Mouse (Mus musculus) cerebellum, adult 2 months (tissue): ENCODE data around the gene Dpm3. TPM values are rescaled to one million over a fixed set of nuclear protein-coding genes. Genes with fewer than 3 reads are reported as not detected.

Experiments
- DNase-seq, 2 experiments: peaks; one replicate each; pipeline ENCODE4 v3.0.0; 2021
- H3K27ac ChIP-seq: fragments of 200-500 bp; 2 replicates; pipeline ENCODE4 v1.5.1; 2012; ENCODE audit warnings: low read length, control low read depth, inconsistent platforms; ENCODE audit not compliant: insufficient read depth
- H3K27me3 ChIP-seq: fragments of 200-500 bp; 2 replicates; pipeline ENCODE4 v1.6.1; 2012; ENCODE audit warnings: inconsistent platforms, mild to moderate bottlenecking, low read length, moderate library complexity; ENCODE audit not compliant: control insufficient read depth, insufficient read depth
- H3K4me1 ChIP-seq: fragments of 200-500 bp; 2 replicates; pipeline ENCODE4 v1.6.1; 2011; ENCODE audit warnings: low read length; ENCODE audit not compliant: control insufficient read depth, insufficient read depth
- H3K4me3 ChIP-seq: fragments of 200-500 bp; replicated peaks from 2 replicates; pipeline ENCODE3; 2011; ENCODE audit warnings: mild to moderate bottlenecking, low read depth, low read length, control low read depth; ENCODE audit not compliant: insufficient read depth
- CTCF ChIP-seq: fragments of 200-500 bp; IDR thresholded peaks from 2 replicates; pipeline ENCODE4 v1.5.1; 2011; ENCODE audit warnings: low read depth, mild to moderate bottlenecking, control low read depth, low read length, moderate library complexity, borderline replicate concordance; ENCODE audit not compliant: insufficient read depth
- POLR2A ChIP-seq: fragments of 200-500 bp; IDR thresholded peaks from 2 replicates; pipeline ENCODE4 v1.6.1; 2011; ENCODE audit warnings: low read length, control low read depth, borderline replicate concordance; ENCODE audit not compliant: insufficient read depth
- WGBS: fragments of 180-500 bp; shearing (Covaris S2); methylation state at CpG from one replicate; pipeline ENCODE4 v1.1.7; 2018; 5-methylcytosine and 5-hydroxymethylcytosine counted together
- polyA plus RNA-seq: library from polyadenylated mRNA; depleted of rRNA; stranded (reverse); fragments of >200 nt; gene quantifications from 2 replicates; pipeline ENCODE4 v1.2.3, GENCODE M21; 2012

Dpm3 gene
- polyA plus RNA-seq, 1 experiment: 218 TPM

DNA sequence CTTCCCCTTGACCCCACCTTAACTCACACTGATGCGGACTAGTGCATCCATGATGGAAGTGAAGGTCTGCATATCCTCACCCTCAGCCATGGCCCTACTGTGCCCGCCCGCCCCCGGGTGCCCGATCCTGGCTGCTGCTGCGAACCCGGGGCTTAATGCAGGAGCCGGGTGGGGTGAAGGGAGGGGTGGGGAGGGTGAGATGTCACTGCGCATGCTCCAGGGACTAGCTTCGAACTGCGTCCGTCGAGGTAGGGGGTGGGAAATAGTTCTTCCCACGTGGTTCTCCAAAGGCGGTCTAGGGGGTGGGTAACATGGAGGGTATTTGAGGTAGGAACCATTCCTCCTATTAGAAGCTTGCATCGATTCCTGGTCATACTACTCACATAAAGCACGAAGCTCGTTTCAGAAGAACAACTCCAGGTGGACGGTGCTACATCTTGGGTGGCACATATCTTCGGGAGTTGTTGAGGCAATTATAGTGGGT is 13.4 kb upstream of the Dpm3 start, which contains the start of gene Krtcap2:
Gene Krtcap2, plus strand, starts transcription at position 279 of the 484 bp plus-strand sequence.
- peak within 1 kb of the TSS; percentile 95 for H3K4me3 ChIP-seq
- DNase-seq: peak; percentile 79
- under 1% methylated on average over 20 of the region's 20 CpGs for WGBS
- peaks cover 14% of the 10 kb centered on the region for H3K4me1 ChIP-seq
- TF ChIP-seq CTCF (no peak), POLR2A (no peak)
- H3K27ac ChIP-seq: peak within 1 kb of the TSS; percentile 87
- H3K27me3 ChIP-seq: no peaks in the 10 kb centered on the region

DNA sequence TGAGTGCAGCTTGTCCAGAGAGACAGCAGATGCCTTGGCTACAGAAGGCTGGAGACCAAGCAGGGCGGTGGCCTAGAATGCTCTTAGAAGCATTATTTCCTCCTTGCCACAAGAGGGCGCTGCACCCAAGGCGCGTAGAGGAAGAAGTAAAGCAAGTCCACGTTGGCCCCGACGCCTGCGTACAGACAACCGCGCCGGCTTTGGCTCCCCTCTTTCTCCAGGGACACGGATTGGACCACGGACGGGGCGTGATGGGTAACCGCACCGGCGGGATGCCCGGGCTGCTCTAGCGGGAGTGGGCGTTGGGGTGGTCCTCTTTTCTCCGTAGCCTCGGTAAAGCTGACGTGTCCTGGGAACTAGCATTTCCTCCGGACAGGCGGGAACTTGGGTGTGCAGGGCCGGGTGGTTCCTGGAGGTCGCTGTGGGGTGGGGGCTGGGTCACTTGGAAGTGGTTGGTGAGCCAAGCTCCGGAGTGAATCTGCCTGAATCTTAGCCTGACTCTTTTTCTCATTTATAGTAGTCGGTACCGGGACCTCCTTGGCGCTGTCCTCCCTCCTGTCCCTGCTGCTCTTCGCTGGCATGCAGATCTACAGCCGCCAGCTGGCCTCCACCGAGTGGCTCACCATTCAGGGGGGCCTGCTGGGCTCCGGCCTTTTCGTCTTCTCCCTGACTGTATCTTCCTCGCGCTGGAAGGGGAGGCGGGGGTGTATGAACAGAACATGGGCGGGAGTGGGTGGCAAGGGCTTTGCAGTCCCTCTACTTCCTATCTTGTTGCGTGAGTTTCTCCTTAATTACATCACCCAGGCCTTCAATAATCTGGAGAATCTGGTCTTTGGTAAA is 12.7 kb upstream of the Dpm3 start, which contains the start of gene Trim46:
Gene Trim46, minus strand, starts transcription at position 49 of the 840 bp plus-strand sequence.
- WGBS: under 1% methylated on average over 42 of the region's 42 CpGs
- TF ChIP-seq CTCF (peak; percentile 89), POLR2A (peak; percentile 49; the same call in 1 of the 2 replicates)
- H3K27me3 ChIP-seq: no peaks in the 10 kb centered on the region
- H3K27ac ChIP-seq: peak within 1 kb of the TSS; percentile 87
- peaks cover 17% of the 10 kb centered on the region for H3K4me1 ChIP-seq
- H3K4me3 ChIP-seq: peak within 1 kb of the TSS; percentile 95
- DNase-seq: peak; percentile 94

DNA sequence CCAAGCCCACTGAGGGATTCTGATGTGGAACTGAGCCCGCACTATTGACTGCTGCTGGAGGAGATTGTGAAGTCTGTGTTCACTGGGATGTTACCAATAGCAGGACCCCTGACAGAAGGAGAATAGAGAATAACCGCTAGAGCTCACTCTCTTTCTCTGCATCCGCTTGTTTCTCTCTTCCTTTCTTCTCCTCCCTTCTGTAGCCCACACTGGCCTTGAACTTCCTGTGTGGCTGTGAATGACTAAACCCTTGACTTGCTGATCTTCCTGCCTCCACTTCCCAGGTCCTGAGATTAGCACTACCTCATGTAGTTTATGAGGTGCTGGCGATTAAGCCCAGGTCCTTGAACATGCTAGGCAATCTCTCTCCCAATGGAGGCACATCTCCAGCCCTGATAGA is 11.7 kb upstream of the Dpm3 start:
- no peak overlapping the region for H3K27ac ChIP-seq
- no peak overlapping the region for H3K4me3 ChIP-seq

DNA sequence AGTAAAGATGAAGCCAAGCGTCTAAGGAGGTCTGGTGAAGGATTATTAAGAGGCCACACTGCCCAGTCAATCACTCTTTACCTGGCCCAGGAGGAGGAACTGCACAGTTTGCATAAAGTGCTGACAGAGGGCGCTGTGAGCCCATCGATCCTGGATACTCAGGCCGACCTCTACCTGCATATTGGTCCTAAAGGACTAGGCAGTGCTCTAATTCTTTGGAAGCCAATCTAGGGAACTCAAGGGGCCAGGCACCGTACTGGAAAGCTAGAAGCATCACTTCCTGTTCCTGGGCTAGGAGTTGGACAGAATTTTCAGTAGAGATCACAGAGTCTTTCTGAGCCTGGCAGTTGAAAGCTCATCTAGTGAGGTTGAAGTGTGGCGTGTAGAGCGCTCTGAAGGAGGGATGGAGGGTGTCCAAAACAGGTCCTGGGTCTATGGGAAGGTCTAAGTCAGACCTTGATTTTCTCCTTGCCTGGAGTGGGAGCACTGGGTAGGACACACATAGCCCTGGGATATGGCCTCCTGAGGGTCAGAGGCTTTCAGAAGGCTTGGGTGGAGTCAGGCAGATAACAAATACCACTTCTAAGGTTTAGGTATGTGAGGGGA is 8.6 kb upstream of the Dpm3 start:
- 21% methylated on average over 7 of the region's 7 CpGs for whole genome bisulfite sequencing
- peak; percentile 71 to 76 for DNase-seq
- H3K27ac ChIP-seq: no peak overlapping the region
- no peaks in the 10 kb centered on the region for H3K27me3 ChIP-seq
- H3K4me3 ChIP-seq: no peak overlapping the region
- TF ChIP-seq CTCF: peak; percentile 89
- TF ChIP-seq POLR2A: no peak
- H3K4me1 ChIP-seq: peaks cover 8% of the 10 kb centered on the region; the same call in 1 of the 2 replicates

More for the DNA sequence above, 11.7 kb upstream of the Dpm3 start:
- H3K27me3 ChIP-seq: no peaks in the 10 kb centered on the region
- TF ChIP-seq CTCF (no peak), POLR2A (no peak)
- WGBS: 83% methylated on average over 4 of the region's 4 CpGs
- peaks cover 13% of the 10 kb centered on the region for H3K4me1 ChIP-seq
- no peak for DNase-seq

DNA sequence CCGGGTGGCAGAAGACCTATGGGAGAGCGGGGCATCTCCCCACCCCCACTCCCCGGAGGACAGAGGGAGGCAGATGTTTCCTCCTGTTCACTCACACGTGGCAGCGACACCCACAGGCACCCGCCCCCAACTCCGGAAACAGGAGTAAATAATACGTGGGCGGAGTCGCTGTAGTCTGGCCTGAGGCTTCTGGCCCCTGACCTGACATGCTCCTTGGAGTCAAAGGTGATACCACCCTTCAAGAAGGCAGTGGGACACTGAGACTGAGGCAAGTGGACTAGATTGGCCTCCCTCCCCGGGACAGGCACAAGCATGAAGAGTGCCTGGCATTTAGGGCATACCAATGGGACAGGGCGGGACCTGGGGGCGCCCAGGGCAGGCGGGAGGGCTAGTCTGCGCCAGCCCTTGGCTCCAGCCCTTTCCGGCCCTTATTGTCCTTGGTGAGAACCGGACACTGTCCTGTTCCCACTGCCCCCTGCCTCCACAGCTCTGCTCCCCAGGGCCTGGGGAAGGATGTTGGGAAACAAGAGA is 7.7 kb upstream of the Dpm3 start:
- TF ChIP-seq CTCF: no peak
- TF ChIP-seq POLR2A: no peak
- Histone ChIP-seq H3K4me1 (peaks cover 4% of the 10 kb centered on the region; the same call in 1 of the 2 replicates), H3K27ac (no peak overlapping the region), H3K4me3 (no peak overlapping the region), H3K27me3 (no peaks in the 10 kb centered on the region)
- 6% methylated on average over 17 of the region's 17 CpGs for WGBS
- DNase-seq: no peak

DNA sequence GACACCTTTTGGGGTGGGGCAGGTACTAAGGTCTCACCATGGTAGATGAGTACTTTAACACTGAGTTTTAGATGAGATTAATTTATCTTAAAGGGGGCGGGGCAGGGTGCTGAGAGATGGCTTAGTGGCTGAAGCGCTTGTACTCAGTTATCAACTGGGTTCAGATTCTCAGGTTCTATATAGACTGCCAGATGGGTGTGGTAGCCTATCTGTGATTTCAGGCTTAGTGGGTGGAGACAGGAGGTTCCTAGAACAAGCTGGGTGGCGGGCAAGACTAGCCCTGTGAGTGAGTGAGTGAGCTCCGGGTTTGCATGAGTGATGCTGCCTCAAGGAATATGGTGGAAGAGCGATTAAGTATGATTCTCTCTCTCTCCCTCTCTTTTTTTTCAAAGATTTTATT is 4.2 kb upstream of the Dpm3 start:
- H3K4me1 ChIP-seq: 0 out of 2 replicates have a peak, but pooled peaks cover 4% of the 10 kb centered on the region
- H3K27ac ChIP-seq: no peak overlapping the region
- DNase-seq: no peak
- TF ChIP-seq POLR2A: no peak
- TF ChIP-seq CTCF: no peak
- H3K4me3 ChIP-seq: no peak overlapping the region
- 92% methylated on average over 5 of the region's 5 CpGs for WGBS
- H3K27me3 ChIP-seq: no peaks in the 10 kb centered on the region

DNA sequence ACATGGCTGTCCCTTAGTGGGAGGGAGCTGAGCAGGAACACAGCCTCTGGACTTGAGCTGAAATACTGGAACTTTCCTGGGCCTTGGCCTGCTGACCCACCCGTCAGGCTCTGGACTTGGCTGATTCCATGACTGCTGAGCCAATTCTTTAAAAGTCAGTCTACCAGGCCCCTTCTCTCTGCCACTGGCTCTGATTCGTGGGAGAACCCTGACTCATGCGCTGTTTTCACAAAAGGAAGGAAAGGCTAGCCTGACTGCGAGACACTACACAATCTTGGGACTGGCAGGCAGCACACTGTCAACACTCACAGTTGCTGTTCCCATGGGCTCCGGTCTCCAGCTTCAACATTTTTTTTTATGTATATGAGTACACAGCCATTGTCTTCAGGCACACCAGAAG is 3.0 kb upstream of the Dpm3 start:
- Histone ChIP-seq H3K27ac (no peak overlapping the region), H3K4me3 (no peak overlapping the region), H3K4me1 (0 out of 2 replicates have a peak, but pooled peaks cover 4% of the 10 kb centered on the region), H3K27me3 (no peaks in the 10 kb centered on the region)
- no peak for TF ChIP-seq CTCF
- TF ChIP-seq POLR2A: no peak
- 72% methylated on average over 5 of the region's 5 CpGs for WGBS
- no peak for DNase-seq

DNA sequence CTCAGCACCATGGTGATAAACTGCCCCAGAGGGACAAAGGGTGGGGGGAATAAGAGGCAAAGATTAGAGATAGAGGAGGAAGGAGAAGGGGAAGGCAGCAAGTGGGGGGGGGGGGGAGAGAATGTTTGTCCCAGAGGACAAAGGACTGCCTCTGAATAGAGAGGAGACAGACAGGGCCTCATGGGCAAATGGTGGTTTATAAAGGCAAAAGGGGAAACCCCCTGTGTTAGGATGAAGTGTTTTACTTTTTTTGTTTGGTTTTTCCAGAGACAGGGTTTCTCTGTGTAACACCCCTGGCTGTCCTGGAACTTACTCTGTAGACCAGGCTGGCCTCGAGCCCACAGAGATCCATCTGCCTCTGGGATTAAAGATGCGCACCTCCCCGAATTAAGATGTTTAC is 1.1 kb downstream of the Dpm3 start:
- H3K27me3 ChIP-seq: no peaks in the 10 kb centered on the region
- WGBS: 60% methylated on average over 3 of the region's 3 CpGs
- DNase-seq: no peak

More for the DNA sequence above, 1.1 kb downstream of the Dpm3 start:
- no peaks in the 10 kb centered on the region for H3K4me1 ChIP-seq
- no peak for TF ChIP-seq POLR2A
- no peak for TF ChIP-seq CTCF
- H3K4me3 ChIP-seq: no peak overlapping the region
- H3K27ac ChIP-seq: no peak overlapping the region
